In the genomic region with DNA sequence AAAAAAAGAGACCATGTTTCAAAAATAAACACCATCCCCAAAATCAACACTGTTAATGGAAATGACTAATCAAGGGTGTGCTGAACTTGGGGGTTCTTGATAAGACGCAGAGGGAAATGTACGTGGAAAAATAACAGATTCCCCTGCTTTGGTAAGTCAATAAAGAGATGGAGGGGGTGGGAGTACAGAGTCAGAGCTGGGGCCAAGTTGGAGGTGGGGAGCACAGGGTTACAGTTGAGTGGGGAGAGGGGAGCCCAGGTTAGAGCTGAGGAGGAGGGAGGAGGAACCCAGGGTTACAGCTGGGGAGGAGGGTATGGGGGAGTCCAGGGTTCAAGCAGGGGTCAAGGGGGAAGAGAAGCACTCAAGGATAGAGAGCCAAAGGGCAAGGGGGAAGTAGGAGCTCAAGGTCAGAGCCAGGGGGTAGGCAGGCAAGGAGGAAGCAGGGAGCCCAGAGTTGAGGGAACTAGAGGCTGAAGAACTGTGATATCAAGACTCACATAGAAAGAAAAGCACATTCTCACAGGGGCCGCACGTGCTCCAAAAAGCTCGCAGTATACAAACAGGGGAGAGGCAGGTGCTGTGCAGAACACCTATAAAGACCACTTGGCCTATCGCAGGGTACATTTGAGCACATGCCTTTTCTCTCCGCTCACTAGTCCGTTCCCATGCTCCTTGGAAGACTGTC, we compare ENCODE assay signal across 19 mouse cellular contexts.
"Had no signal": no experiment of that assay in that cellular context is flagged by ENCODE, and none has a peak within 500 bp of the region (broad histone marks: within the 10 kb centered on the region; RNA-seq: fewer than 3 reads in every experiment).

No protein-coding gene starts in this region.

- H3K4me2 ChIP-seq: intestine, embryonic 15.5 days; kidney, embryonic 15.5 days; liver, embryonic 12.5 days; liver, embryonic 15.5 days; midbrain, embryonic 13.5 days had no signal

- H3K9me3 ChIP-seq: intestine, embryonic 15.5 days; kidney, embryonic 15.5 days; liver, embryonic 12.5 days; liver, embryonic 15.5 days; midbrain, embryonic 13.5 days had no signal

- DNase-seq: kidney, adult 11 months; kidney, adult 8-10 months; kidney, postnatal 10 days; kidney, postnatal 36 days; layer of hippocampus, postnatal 36 days; lung, adult 2 months; right cerebral cortex, adult 18-20 months; right cerebral cortex, postnatal 14 days; right cerebral cortex, postnatal 4 days; thymus, postnatal 25 days had no signal

- H3K4me1 ChIP-seq: intestine, embryonic 15.5 days; liver, embryonic 12.5 days; liver, embryonic 15.5 days had no signal

- H3K9ac ChIP-seq: intestine, embryonic 15.5 days; kidney, embryonic 15.5 days; liver, embryonic 12.5 days; liver, embryonic 15.5 days; midbrain, embryonic 13.5 days had no signal

- H3K27ac ChIP-seq: intestine, embryonic 15.5 days; kidney, embryonic 15.5 days; left cerebral cortex, adult 2 months; liver, embryonic 12.5 days; liver, embryonic 15.5 days; macrophage; midbrain, embryonic 13.5 days had no signal

- H3K36me3 ChIP-seq: intestine, embryonic 15.5 days; kidney, embryonic 15.5 days; liver, embryonic 12.5 days; liver, embryonic 15.5 days; midbrain, embryonic 13.5 days had no signal

- ATAC-seq: intestine, embryonic 15.5 days; liver, embryonic 12.5 days; lung, postnatal 0 days; midbrain, embryonic 13.5 days; midbrain, embryonic 16.5 days had no signal

- H3K4me3 ChIP-seq: intestine, embryonic 15.5 days; kidney, embryonic 15.5 days; left cerebral cortex, adult 2 months; liver, embryonic 12.5 days; liver, embryonic 15.5 days; midbrain, embryonic 13.5 days had no signal

- H3K27me3 ChIP-seq: intestine, embryonic 15.5 days; kidney, embryonic 15.5 days; liver, embryonic 15.5 days; midbrain, embryonic 13.5 days had no signal
